Mouse (Mus musculus): ENCODE measurements around the gene Dmrta2.

GRCm38 (mm10) chr4:109936557-109936956, 41.3 kb upstream of the Dmrta2 start:
- TF ChIP-seq POLR2A (IDR thresholded peaks at IDR 0.05; ENCODE audit: low read depth, low read length) (no peak), CTCF (conservative IDR thresholded peaks at IDR 0.05; ENCODE audit: insufficient read depth, insufficient read length, low read depth, low read length) (no peak)

Data from kidney, adult 2 months (tissue).